Mouse (Mus musculus): ENCODE results near the gene Thumpd2. TPM values are rescaled to one million over a fixed set of nuclear protein-coding genes. Genes with fewer than 3 reads are reported as not detected.

Gene Thumpd2
- total RNA-seq, 2 experiments from 2014 or later: 5.5 to 7.6 TPM

GRCm38 (mm10) chr17:80980096-80980495 is 84.8 kb downstream of the Thumpd2 start:
- intact Hi-C loops (cut with DNase I): loop anchor here (5.0 kb wide), 2 partner anchors 148 to 253 kb away; partner anchors contain the start of gene Map4k3
- DNase-seq: no peak

DNA sequence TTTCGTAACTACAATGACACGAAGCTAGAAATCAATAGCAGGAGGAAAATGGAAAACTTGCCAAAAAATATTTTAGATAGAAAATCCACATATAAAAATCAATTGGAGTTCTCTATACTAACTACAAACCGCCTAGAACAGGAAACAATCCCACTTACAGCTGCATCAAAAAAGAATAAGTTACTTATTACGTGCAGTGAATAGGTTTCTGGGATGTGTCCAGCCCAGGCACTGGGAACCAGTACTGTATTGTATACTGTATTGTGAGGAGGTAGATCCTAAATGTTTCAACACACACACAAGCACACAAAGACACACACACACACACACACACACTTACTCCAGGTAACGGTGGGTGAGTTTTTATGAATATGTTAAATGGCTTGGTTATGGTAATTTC is 87.6 kb downstream of the Thumpd2 start:
- no peak for DNase-seq
- intact Hi-C loops (cut with DNase I): no loop called here

Other genes with a start within 250 kb of the Thumpd2 start
- gene Tmem178, start 120.5 kb downstream of the Thumpd2 start, total RNA-seq (2021): 1 to 10 TPM; 1.4 to 1.8 TPM

All from heart, postnatal 10 days (tissue).